Mouse (Mus musculus) lung, postnatal 0 days (tissue): ENCODE measurements around the gene Ace.

Experiments used
- CTCF ChIP-seq: IDR thresholded peaks from 2 replicates; pipeline ENCODE4 v1.5.1; 2016; ENCODE audit warnings: antibody characterized with exemption, mild to moderate bottlenecking
- EP300 ChIP-seq: IDR thresholded peaks from 2 replicates; pipeline ENCODE4 v1.6.1; 2016; ENCODE audit warnings: antibody characterized with exemption, mild to moderate bottlenecking, control low read depth

- no peak for TF ChIP-seq CTCF
- peak; percentile 91 for TF ChIP-seq EP300
Measured at GRCm38 (mm10) chr11:105987446-105987845, 19.7 kb downstream of the Ace start.
